ENCODE assay signal across 9 mouse cellular contexts in the genomic region with DNA sequence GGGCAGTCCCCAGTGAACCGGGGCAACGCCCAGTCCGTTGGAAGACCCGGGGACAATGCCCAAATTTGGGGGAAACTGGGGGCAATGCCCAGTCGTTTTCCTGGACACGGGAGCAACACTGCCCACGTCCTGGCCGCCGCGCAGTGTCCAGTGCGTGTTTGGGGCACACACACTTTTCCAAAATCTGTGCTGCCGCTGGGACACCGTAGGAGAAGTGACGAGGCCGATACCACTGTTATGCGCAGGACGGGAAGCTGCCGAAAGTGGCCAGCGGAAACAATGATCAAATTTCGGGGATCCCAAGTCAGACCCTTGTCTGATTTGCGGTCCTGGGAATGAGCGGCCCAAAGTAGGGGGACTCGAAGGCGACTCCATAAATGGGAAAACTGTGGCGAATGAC. TPM values are rescaled to one million over a fixed set of nuclear protein-coding genes. Genes with fewer than 3 reads are reported as not detected.
DNase-seq lines count a peak whose midpoint lies in the region; ATAC-seq and TF ChIP-seq lines count a peak whose summit lies in the region.
"Had no signal": no experiment of that assay in that cellular context is flagged by ENCODE, and none has a peak within 500 bp of the region (broad histone marks: within the 10 kb centered on the region; RNA-seq: fewer than 3 reads in every experiment).

No protein-coding gene starts in this region.

- DNase-seq in embryo, embryonic 10 days (ENCODE audit: low spot score): peak; percentile 60
- DNase-seq in embryo, embryonic 9.5 days (ENCODE audit: extremely low spot score): no peak
- DNase-seq in hindbrain, embryonic 11.5 days (ENCODE audit: low spot score): peak; percentile 60
- DNase-seq in liver, postnatal 0 days: no peak
- DNase-seq in ovary, adult 18-20 months (ENCODE audit: low spot score): no peak
- DNase-seq in layer of hippocampus, adult 9-11 months: no peak
- no peak for DNase-seq in urinary bladder, postnatal 36 days (ENCODE audit: low spot score in 2 of 2)

- no peak overlapping the region; the same call in 1 of the 2 replicates for H3K9ac ChIP-seq in hindbrain, embryonic 11.5 days (ENCODE audit: low read depth, low read length)
- peak overlapping the region; percentile 59 for H3K9ac ChIP-seq in liver, postnatal 0 days (replicated peaks)

- peaks cover 5% of the 10 kb centered on the region; the same call in 1 of the 2 replicates for H3K9me3 ChIP-seq in E14TG2a.4 (ENCODE audit: low read length)
- no peaks in the 10 kb centered on the region for H3K9me3 ChIP-seq in hindbrain, embryonic 11.5 days (ENCODE audit: control insufficient read depth, low read length)
- no peaks in the 10 kb centered on the region for H3K9me3 ChIP-seq in liver, postnatal 0 days (ENCODE audit: low read length)

- ATAC-seq in hindbrain, embryonic 11.5 days (ENCODE audit: low FRiP score): no peak
- ATAC-seq in liver, postnatal 0 days: no peak

- peak overlapping the region; percentile 46 for H3K4me2 ChIP-seq in hindbrain, embryonic 11.5 days (replicated peaks; ENCODE audit: low read depth, low read length)
- H3K4me2 ChIP-seq in liver, postnatal 0 days (ENCODE audit: low read depth, low read length): peak overlapping the region; percentile 62

- no peak overlapping the region for H3K27ac ChIP-seq in hindbrain, embryonic 11.5 days (ENCODE audit: low read depth, low read length)
- H3K27ac ChIP-seq in liver, postnatal 0 days (ENCODE audit: low read depth): peak overlapping the region; percentile 83

- H3K4me1 ChIP-seq in E14TG2a.4 (replicated peaks; ENCODE audit: low read depth, low read length): peaks cover 58% of the 10 kb centered on the region
- H3K4me1 ChIP-seq in hindbrain, embryonic 11.5 days (replicated peaks; ENCODE audit: control insufficient read depth, insufficient read depth, low read length): peaks cover 18% of the 10 kb centered on the region
- H3K4me1 ChIP-seq in liver, postnatal 0 days (ENCODE audit: insufficient read depth): no peaks in the 10 kb centered on the region; the same call in 1 of the 2 replicates

- TF ChIP-seq CTCF in E14TG2a.4 (conservative IDR thresholded peaks at IDR 0.05; ENCODE audit: low read length): no peak
- no peak for TF ChIP-seq CTCF in liver, postnatal 0 days (IDR thresholded peaks at IDR 0.05; ENCODE audit: low read depth)

- H3K27me3 ChIP-seq in E14TG2a.4 (ENCODE audit: insufficient read depth, low read length): peaks cover 93% of the 10 kb centered on the region
- H3K27me3 ChIP-seq in hindbrain, embryonic 11.5 days (ENCODE audit: control insufficient read depth, insufficient read depth, low read length): peaks cover 96% of the 10 kb centered on the region
- H3K27me3 ChIP-seq in liver, postnatal 0 days (ENCODE audit: insufficient read depth, low read length): peaks cover 96% of the 10 kb centered on the region

- no peak for TF ChIP-seq EP300 in liver, postnatal 0 days (IDR thresholded peaks at IDR 0.05; ENCODE audit: low read depth)

- under 1% methylated on average over 25 of the region's 25 CpGs for WGBS in hindbrain, embryonic 11.5 days
- WGBS in liver, postnatal 0 days (ENCODE audit: insufficient replicate concordance): 3% methylated on average over 25 of the region's 25 CpGs

- H3K36me3 ChIP-seq in E14TG2a.4 (ENCODE audit: insufficient read depth, low read length): no peaks in the 10 kb centered on the region
- H3K36me3 ChIP-seq in hindbrain, embryonic 11.5 days (ENCODE audit: control insufficient read depth, insufficient read depth, low read length): no peaks in the 10 kb centered on the region
- no peaks in the 10 kb centered on the region for H3K36me3 ChIP-seq in liver, postnatal 0 days (replicated peaks; ENCODE audit: insufficient read depth, low read length)

- peak overlapping the region; percentile 64 for H3K4me3 ChIP-seq in E14TG2a.4 (replicated peaks; ENCODE audit: low read length)
- H3K4me3 ChIP-seq in hindbrain, embryonic 11.5 days (ENCODE audit: low read depth, low read length): peak overlapping the region; percentile 35
- H3K4me3 ChIP-seq in liver, postnatal 0 days (ENCODE audit: low read depth, low read length): peak overlapping the region; percentile 52

RNA-seq across cellular contexts. Expression of gene Igf2, which starts 5.6 kb away (rescaled TPM):
- 189 and 268 TPM in 2 replicates for polyA plus RNA-seq in hindbrain, embryonic 11.5 days (2014; fragmentation: Nextera tagmentation; extraction: Ambion mirVana)
- polyA plus RNA-seq in liver, postnatal 0 days (2015; fragmentation: Nextera tagmentation; extraction: Ambion mirVana): 1,534 and 1,664 TPM in 2 replicates

RNA-seq across cellular contexts. Expression of gene Gm49394, which starts 8.7 kb away (rescaled TPM):
- polyA plus RNA-seq in hindbrain, embryonic 11.5 days (2014; fragmentation: Nextera tagmentation; extraction: Ambion mirVana): not detected in 2 replicates
- polyA plus RNA-seq in liver, postnatal 0 days (2015; fragmentation: Nextera tagmentation; extraction: Ambion mirVana): 0.04 TPM in 1 of 2 replicates, not detected in the other
- polyA plus RNA-seq: urinary bladder, adult 2 months had no signal

Comparison
In these comparisons a context has a peak if more than half of its experiments do, and no peak if none do; other contexts are left out.
1. DNase-seq: peak in embryo, embryonic 10 days (single experiment) and hindbrain, embryonic 11.5 days (single experiment); none in embryo, embryonic 9.5 days (single experiment), liver, postnatal 0 days (single experiment), ovary, adult 18-20 months (single experiment), layer of hippocampus, adult 9-11 months (single experiment) and urinary bladder, postnatal 36 days (0 of 2).
2. Peak in every context shown above with its lines, with median percentiles within 50 percentile points of each other: H3K4me3 ChIP-seq.